Mouse (Mus musculus): Measurements from ENCODE around the gene Tuba3a. TPM values are rescaled to one million over a fixed set of nuclear protein-coding genes. Genes with fewer than 3 reads are reported as not detected.

The Tuba3a gene
- polyA plus RNA-seq, 1 experiment from 2014 or later: 0.09 TPM

DNA sequence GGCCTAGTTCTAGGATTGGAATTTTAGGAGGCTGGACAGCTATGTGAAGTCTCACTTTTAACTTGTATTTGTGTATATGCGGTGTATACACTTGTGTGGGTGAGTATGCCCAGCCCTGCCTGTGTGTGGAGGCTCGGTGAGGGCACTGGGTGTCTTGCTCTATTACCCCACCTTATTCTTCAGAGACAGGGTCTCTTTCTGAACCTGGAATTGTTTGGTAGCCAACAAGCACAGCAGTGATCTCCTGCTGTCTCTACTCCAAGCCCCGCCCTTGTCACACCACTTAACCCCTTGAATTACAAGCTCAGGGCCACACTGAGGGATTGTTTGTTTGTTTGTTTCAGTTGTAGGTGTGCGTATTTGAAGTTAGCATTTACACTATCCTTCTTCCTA is 53.8 kb downstream of the Tuba3a start:
- Histone ChIP-seq H3K36me3 (no peaks in the 10 kb centered on the region), H3K9me3 (no peaks in the 10 kb centered on the region), H3K4me1 (peaks cover 42% of the 10 kb centered on the region), H3K27me3 (ENCODE audit: insufficient read depth, poor library complexity, severe bottlenecking) (no peaks in the 10 kb centered on the region), H3K27ac (peak overlapping the region; percentile 93), H3K4me3 (peak overlapping the region; percentile 70)
- no peak for DNase-seq (ENCODE audit: low spot score)
- 47% methylated on average over 4 of the region's 4 CpGs for WGBS

- Histone ChIP-seq H3K4me1 (peaks cover 38% of the 10 kb centered on the region), H3K27ac (peak within 1 kb of the TSS; percentile 93), H3K27me3 (ENCODE audit: insufficient read depth, poor library complexity, severe bottlenecking) (no peaks in the 10 kb centered on the region), H3K4me3 (peak within 1 kb of the TSS; percentile 70), H3K36me3 (no peaks in the 10 kb centered on the region), H3K9me3 (no peaks in the 10 kb centered on the region)
- peak; percentile 78 for DNase-seq (ENCODE audit: low spot score)
- 5% methylated on average over 16 of the region's 16 CpGs for WGBS
Measured at GRCm38 (mm10) chr6:125231117-125232044, 54.5 kb downstream of the Tuba3a start, which contains the start of gene Tapbpl. Tapbpl (minus strand) TSS chr6:125231860.

GRCm38 (mm10) chr6:125230571-125230970 is 55.3 kb downstream of the Tuba3a start:
- no peaks in the 10 kb centered on the region for H3K9me3 ChIP-seq
- 59% methylated on average over 9 of the region's 9 CpGs for WGBS
- DNase-seq (ENCODE audit: low spot score): no peak
- H3K4me3 ChIP-seq: no peak overlapping the region
- peaks cover 38% of the 10 kb centered on the region for H3K4me1 ChIP-seq
- no peaks in the 10 kb centered on the region for H3K27me3 ChIP-seq (ENCODE audit: insufficient read depth, poor library complexity, severe bottlenecking)
- no peak overlapping the region for H3K27ac ChIP-seq
- H3K36me3 ChIP-seq: no peaks in the 10 kb centered on the region

Small RNA genes lying within 50 kb of the gene (microRNA-seq; reads per million reads assigned to microRNA genes)
- not detected for gene Mir8113

Other genes starting within 250 kb of the Tuba3a start
- 74.4 and 84.5 TPM in 2 replicates for gene Ing4, start 246.3 kb downstream of the Tuba3a start, polyA plus RNA-seq (2016; fragmentation: Nextera tagmentation; extraction: Ambion mirVana)
- 4.8 and 8.0 TPM in 2 replicates for gene Acrbp, start 236.4 kb downstream of the Tuba3a start, polyA plus RNA-seq (2016; fragmentation: Nextera tagmentation; extraction: Ambion mirVana)
- 0.37 and 0.38 TPM in 2 replicates for gene Lpar5, start 218.1 kb downstream of the Tuba3a start, polyA plus RNA-seq (2016; fragmentation: Nextera tagmentation; extraction: Ambion mirVana)
- gene Chd4, start 190.1 kb downstream of the Tuba3a start, polyA plus RNA-seq (2016; fragmentation: Nextera tagmentation; extraction: Ambion mirVana): 75.0 and 88.6 TPM in 2 replicates
- gene Nop2, start 154.1 kb downstream of the Tuba3a start, polyA plus RNA-seq (2016; fragmentation: Nextera tagmentation; extraction: Ambion mirVana): 73.2 and 92.7 TPM in 2 replicates
- gene Iffo1, start 140.8 kb downstream of the Tuba3a start, polyA plus RNA-seq (2016; fragmentation: Nextera tagmentation; extraction: Ambion mirVana): 11.7 and 11.9 TPM in 2 replicates
- 3,676 and 4,272 TPM in 2 replicates for gene Gapdh, start 119.6 kb downstream of the Tuba3a start, polyA plus RNA-seq (2016; fragmentation: Nextera tagmentation; extraction: Ambion mirVana)
- 128 and 140 TPM in 2 replicates for gene Ncapd2, start 94.3 kb downstream of the Tuba3a start, polyA plus RNA-seq (2016; fragmentation: Nextera tagmentation; extraction: Ambion mirVana)
- 246 and 251 TPM in 2 replicates for gene Mrpl51, start 94.2 kb downstream of the Tuba3a start, polyA plus RNA-seq (2016; fragmentation: Nextera tagmentation; extraction: Ambion mirVana)
- gene Vamp1, start 70.5 kb downstream of the Tuba3a start, polyA plus RNA-seq (2016; fragmentation: Nextera tagmentation; extraction: Ambion mirVana): 3.4 TPM in 2 replicates
- 2.7 and 3.1 TPM in 2 replicates for gene Tapbpl, start 54.2 kb downstream of the Tuba3a start, polyA plus RNA-seq (2016; fragmentation: Nextera tagmentation; extraction: Ambion mirVana)
- gene Cd27, start 49.0 kb downstream of the Tuba3a start, polyA plus RNA-seq (2016; fragmentation: Nextera tagmentation; extraction: Ambion mirVana): 1.3 and 2.1 TPM in 2 replicates
- 37.8 and 40.4 TPM in 2 replicates for gene Ltbr, start 27.8 kb upstream of the Tuba3a start, polyA plus RNA-seq (2016; fragmentation: Nextera tagmentation; extraction: Ambion mirVana)
- 0.65 and 0.98 TPM in 2 replicates for gene Scnn1a, start 34.6 kb upstream of the Tuba3a start, polyA plus RNA-seq (2016; fragmentation: Nextera tagmentation; extraction: Ambion mirVana)
- 33.6 and 35.3 TPM in 2 replicates for gene Tnfrsf1a, start 63.3 kb upstream of the Tuba3a start, polyA plus RNA-seq (2016; fragmentation: Nextera tagmentation; extraction: Ambion mirVana)
- 0.20 TPM in 1 of 2 replicates, not detected in the other for gene Plekhg6, start 94.8 kb upstream of the Tuba3a start, polyA plus RNA-seq (2016; fragmentation: Nextera tagmentation; extraction: Ambion mirVana)
- 70.2 and 73.2 TPM in 2 replicates for gene Cd9, start 208.7 kb upstream of the Tuba3a start, polyA plus RNA-seq (2016; fragmentation: Nextera tagmentation; extraction: Ambion mirVana)

Data from heart, embryonic 10.5 days (tissue).